Mouse (Mus musculus): ENCODE results near the gene Tmem121. TPM values are rescaled to one million over a fixed set of nuclear protein-coding genes. Genes with fewer than 3 reads are reported as not detected.
A peak's percentile ranks its signal among the peaks of the same experiment; 100 is the strongest.

The Tmem121 gene
- polyA plus RNA-seq, 1 experiment, result 4.1 TPM

GRCm38 (mm10) chr12:113184945-113185344 is 785 bp upstream of the Tmem121 start:
- Histone ChIP-seq H3K79me2 (ENCODE audit: control insufficient read depth, insufficient read depth) (no peaks in the 10 kb centered on the region), H3ac (ENCODE audit: control insufficient read depth, insufficient read length) (no peak overlapping the region), H3K4me3 (no peak overlapping the region), H3K27me3 (ENCODE audit: control insufficient read depth, insufficient read depth, insufficient read length) (peaks cover 8% of the 10 kb centered on the region), H3K4me2 (ENCODE audit: low read depth) (no peak overlapping the region), H3K36me3 (ENCODE audit: control insufficient read depth, insufficient read depth) (no peaks in the 10 kb centered on the region)
- TF ChIP-seq POLR2AphosphoS2 (IDR thresholded peaks at IDR 0.05; ENCODE audit: insufficient read length, low read depth) (no peak), REST (IDR thresholded peaks at IDR 0.05; ENCODE audit: insufficient read depth, insufficient read length) (no peak), POLR2A (IDR thresholded peaks at IDR 0.05; ENCODE audit: insufficient read length, low read depth) (no peak), SRF (IDR thresholded peaks at IDR 0.05; ENCODE audit: control insufficient read depth, insufficient read length, low read depth) (no peak)

GRCm38 (mm10) chr12:113186326-113187010 is 738 bp downstream of the Tmem121 start:
- Histone ChIP-seq H3K4me3 (peak overlapping the region; percentile 3), H3K27me3 (ENCODE audit: control insufficient read depth, insufficient read depth, insufficient read length) (peaks cover 8% of the 10 kb centered on the region), H3K4me2 (ENCODE audit: low read depth) (peak overlapping the region; percentile 66), H3ac (ENCODE audit: control insufficient read depth, insufficient read length) (no peak overlapping the region), H3K79me2 (ENCODE audit: control insufficient read depth, insufficient read depth) (no peaks in the 10 kb centered on the region), H3K36me3 (ENCODE audit: control insufficient read depth, insufficient read depth) (no peaks in the 10 kb centered on the region)
- TF ChIP-seq MYOG (IDR thresholded peaks at IDR 0.05; ENCODE audit: control insufficient read depth in 1 of 3, insufficient read depth in 1 of 3, insufficient read length in 2 of 3, low read depth in 2 of 3) (no peak), E2F4 (IDR thresholded peaks at IDR 0.05; ENCODE audit: insufficient read depth) (no peak)

- H3K79me2 ChIP-seq (ENCODE audit: control insufficient read depth, insufficient read depth), result no peaks in the 10 kb centered on the region
- H3K4me2 ChIP-seq (ENCODE audit: low read depth), result no peak overlapping the region
- no peaks in the 10 kb centered on the region for H3K36me3 ChIP-seq (ENCODE audit: control insufficient read depth, insufficient read depth)
- H3K27me3 ChIP-seq (ENCODE audit: control insufficient read depth, insufficient read depth, insufficient read length), result peaks cover 8% of the 10 kb centered on the region
- TF ChIP-seq MYOD1 (IDR thresholded peaks at IDR 0.05; ENCODE audit: control insufficient read depth in 1 of 3, insufficient read length in 2 of 3, low read depth in 2 of 3) (no peak), USF1 (IDR thresholded peaks at IDR 0.05; ENCODE audit: low read depth) (no peak), E2F4 (IDR thresholded peaks at IDR 0.05; ENCODE audit: insufficient read depth) (no peak)
- no peak overlapping the region for H3K4me3 ChIP-seq
- no peak overlapping the region for H3ac ChIP-seq (ENCODE audit: control insufficient read depth, insufficient read length)
Measured at GRCm38 (mm10) chr12:113187011-113187375, 1.3 kb downstream of the Tmem121 start.

- no peak overlapping the region for H3K4me2 ChIP-seq (ENCODE audit: low read depth)
- no peaks in the 10 kb centered on the region for H3K36me3 ChIP-seq (ENCODE audit: control insufficient read depth, insufficient read depth)
- TF ChIP-seq TCF3 (IDR thresholded peaks at IDR 0.05; ENCODE audit: insufficient read length, low read depth), result no peak
- peak; percentile 3 for TF ChIP-seq REST (IDR thresholded peaks at IDR 0.05; ENCODE audit: insufficient read depth, insufficient read length)
- no peak overlapping the region for H3K4me3 ChIP-seq
- H3K27me3 ChIP-seq (ENCODE audit: control insufficient read depth, insufficient read depth, insufficient read length), result peaks cover 8% of the 10 kb centered on the region
- no peaks in the 10 kb centered on the region for H3K79me2 ChIP-seq (ENCODE audit: control insufficient read depth, insufficient read depth)
- H3ac ChIP-seq (ENCODE audit: control insufficient read depth, insufficient read length), result no peak overlapping the region
Measured at GRCm38 (mm10) chr12:113187584-113188295, 2.0 kb downstream of the Tmem121 start.

- H3K36me3 ChIP-seq (ENCODE audit: control insufficient read depth, insufficient read depth), result no peaks in the 10 kb centered on the region
- peaks cover 8% of the 10 kb centered on the region for H3K27me3 ChIP-seq (ENCODE audit: control insufficient read depth, insufficient read depth, insufficient read length)
- no peak overlapping the region for H3ac ChIP-seq (ENCODE audit: control insufficient read depth, insufficient read length)
- H3K4me3 ChIP-seq, result no peak overlapping the region
- no peak overlapping the region for H3K4me2 ChIP-seq (ENCODE audit: low read depth)
- TF ChIP-seq E2F4 (IDR thresholded peaks at IDR 0.05; ENCODE audit: insufficient read depth) (no peak), USF1 (IDR thresholded peaks at IDR 0.05; ENCODE audit: low read depth) (no peak), CEBPB (IDR thresholded peaks at IDR 0.05; ENCODE audit: insufficient read depth, poor library complexity, severe bottlenecking) (no peak), REST (IDR thresholded peaks at IDR 0.05; ENCODE audit: insufficient read depth, insufficient read length) (no peak), POLR2AphosphoS2 (IDR thresholded peaks at IDR 0.05; ENCODE audit: insufficient read length, low read depth) (no peak), TCF3 (IDR thresholded peaks at IDR 0.05; ENCODE audit: insufficient read length, low read depth) (no peak), POLR2A (IDR thresholded peaks at IDR 0.05; ENCODE audit: insufficient read length, low read depth) (no peak), MAX (IDR thresholded peaks at IDR 0.05; ENCODE audit: low read depth) (no peak), MYOG (IDR thresholded peaks at IDR 0.05; ENCODE audit: control insufficient read depth in 1 of 3, insufficient read depth in 1 of 3, insufficient read length in 2 of 3, low read depth in 2 of 3) (no peak), MYOD1 (IDR thresholded peaks at IDR 0.05; ENCODE audit: control insufficient read depth in 1 of 3, insufficient read length in 2 of 3, low read depth in 2 of 3) (no peak), TCF12 (IDR thresholded peaks at IDR 0.05; ENCODE audit: insufficient read depth, poor library complexity, severe bottlenecking) (no peak), SRF (IDR thresholded peaks at IDR 0.05; ENCODE audit: control insufficient read depth, insufficient read length, low read depth) (no peak)
- no peaks in the 10 kb centered on the region for H3K79me2 ChIP-seq (ENCODE audit: control insufficient read depth, insufficient read depth)
Measured at GRCm38 (mm10) chr12:113188349-113189055, 2.8 kb downstream of the Tmem121 start.

Data from myocyte (in vitro differentiated cells).